Mouse (Mus musculus) cortical plate, adult 2 months (tissue): Measurements from ENCODE around the gene Smim6.

Experiments used
- CTCF ChIP-seq: fragments of 200-500 bp; IDR thresholded peaks from 2 replicates; pipeline ENCODE4 v1.5.1; 2011; ENCODE audit warnings: mild to moderate bottlenecking, control low read depth, low read length; ENCODE audit not compliant: insufficient read depth; ENCODE audit errors: extremely low read depth
- POLR2A ChIP-seq: fragments of 200-500 bp; IDR thresholded peaks from 2 replicates; pipeline ENCODE4 v1.6.1; 2011; ENCODE audit warnings: mild to moderate bottlenecking, low read length, control low read depth; ENCODE audit not compliant: insufficient read depth; ENCODE audit errors: extremely low read depth

DNA sequence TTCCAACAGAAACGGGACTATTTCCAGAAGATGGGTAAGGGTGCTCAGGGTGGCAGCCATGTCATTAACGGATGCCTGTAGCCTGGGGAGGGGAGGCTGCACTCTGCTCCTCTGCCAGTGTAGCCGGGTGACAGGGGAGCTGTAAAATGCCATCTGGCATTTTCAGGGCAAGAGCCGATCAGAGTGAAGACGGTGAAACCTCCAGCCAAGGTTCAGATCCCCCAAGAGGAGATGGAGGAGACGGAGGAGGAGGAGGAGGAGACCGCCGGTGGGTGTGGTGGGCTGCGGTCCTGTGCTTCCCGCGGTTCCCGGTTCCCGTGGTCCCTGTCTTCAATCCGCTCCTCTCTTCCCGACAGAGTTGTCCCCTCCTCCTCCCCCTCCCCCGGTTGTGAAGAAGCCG is 28.6 kb upstream of the Smim6 start:
- no peak for TF ChIP-seq CTCF
- no peak for TF ChIP-seq POLR2A
